Mouse (Mus musculus) embryonic facial prominence, embryonic 13.5 days (tissue): Measurements from ENCODE around the gene Lpp. TPM values are rescaled to one million over a fixed set of nuclear protein-coding genes. Genes with fewer than 3 reads are reported as not detected.

Experiments used
- ATAC-seq: fragments of 200-750 bp; cut with Nextera tagmentation; 2 replicates; pipeline ENCODE4 v1.8.0; 2017; ENCODE audit warnings: low read depth; ENCODE audit not compliant: insufficient number of reproducible peaks, insufficient read depth, low FRiP score, low TSS enrichment
- H3K27ac ChIP-seq: fragments of 300-500 bp; sonication (generic); 2 replicates; pipeline ENCODE4 v1.5.1; 2015; ENCODE audit warnings: moderate library complexity, mild to moderate bottlenecking, inconsistent platforms
- H3K27me3 ChIP-seq: fragments of 300-500 bp; sonication (generic); 2 replicates; pipeline ENCODE4 v1.6.1; 2015; ENCODE audit warnings: mild to moderate bottlenecking, inconsistent platforms
- H3K36me3 ChIP-seq: fragments of 300-500 bp; sonication (generic); 2 replicates; pipeline ENCODE4 v1.6.1; 2015; ENCODE audit warnings: mild to moderate bottlenecking, inconsistent platforms
- H3K4me1 ChIP-seq: fragments of 300-500 bp; sonication (generic); 2 replicates; pipeline ENCODE4 v1.6.1; 2015; ENCODE audit warnings: inconsistent platforms
- H3K4me2 ChIP-seq: fragments of 300-500 bp; sonication (generic); 2 replicates; pipeline ENCODE4 v1.6.1; 2015; ENCODE audit warnings: moderate library complexity, mild to moderate bottlenecking, inconsistent platforms
- H3K4me3 ChIP-seq: fragments of 300-500 bp; sonication (generic); 2 replicates; pipeline ENCODE4 v1.5.1; 2015; ENCODE audit warnings: mild to moderate bottlenecking, inconsistent platforms
- H3K9ac ChIP-seq: fragments of 300-500 bp; sonication (generic); 2 replicates; pipeline ENCODE4 v1.6.1; 2015; ENCODE audit warnings: mild to moderate bottlenecking, inconsistent platforms
- H3K9me3 ChIP-seq: fragments of 300-500 bp; sonication (generic); 2 replicates; pipeline ENCODE4 v1.6.1; 2016; ENCODE audit warnings: inconsistent platforms
- WGBS: fragments of 180-500 bp; shearing (Covaris S2); methylation state at CpG from one replicate; pipeline ENCODE4 v1.1.7; 2015; ENCODE audit warnings: mixed read lengths; 5-methylcytosine and 5-hydroxymethylcytosine counted together
- polyA plus RNA-seq: library from polyadenylated mRNA; unstranded; fragments of >200 nt; fragmentation: Nextera tagmentation; extraction: Ambion mirVana; gene quantifications from 2 replicates; pipeline ENCODE4 v1.2.1, GENCODE M21; 2015

Lpp gene
- polyA plus RNA-seq, 1 experiment from 2014 or later = 49.3 TPM

GRCm38 (mm10) chr16:24474781-24475180 lies 81.5 kb downstream of the Lpp start:
- H3K9ac ChIP-seq = no peak overlapping the region
- no peak overlapping the region for H3K4me2 ChIP-seq
- no peak for ATAC-seq
- no peak overlapping the region for H3K4me3 ChIP-seq
- peaks cover 24% of the 10 kb centered on the region for H3K4me1 ChIP-seq
- H3K27ac ChIP-seq = no peak overlapping the region
- WGBS = 55% methylated on average over 6 of the region's 6 CpGs
- H3K27me3 ChIP-seq = no peaks in the 10 kb centered on the region
- H3K9me3 ChIP-seq = no peaks in the 10 kb centered on the region
- 0 out of 2 replicates have a peak, but pooled peaks cover 4% of the 10 kb centered on the region for H3K36me3 ChIP-seq

GRCm38 (mm10) chr16:24475305-24475947 lies 82.1 kb downstream of the Lpp start:
- Histone ChIP-seq H3K27ac (no peak overlapping the region), H3K4me2 (no peak overlapping the region), H3K4me1 (peaks cover 24% of the 10 kb centered on the region), H3K9ac (no peak overlapping the region), H3K27me3 (no peaks in the 10 kb centered on the region), H3K36me3 (0 out of 2 replicates have a peak, but pooled peaks cover 4% of the 10 kb centered on the region), H3K9me3 (no peaks in the 10 kb centered on the region), H3K4me3 (no peak overlapping the region)
- WGBS = 63% methylated on average over 8 of the region's 8 CpGs
- no peak for ATAC-seq

- 29% methylated on average over 3 of the region's 3 CpGs for WGBS
- Histone ChIP-seq H3K36me3 (0 out of 2 replicates have a peak, but pooled peaks cover 1% of the 10 kb centered on the region), H3K4me1 (peaks cover 24% of the 10 kb centered on the region), H3K27ac (no peak overlapping the region), H3K27me3 (no peaks in the 10 kb centered on the region), H3K4me2 (no peak overlapping the region), H3K9ac (no peak overlapping the region), H3K9me3 (no peaks in the 10 kb centered on the region), H3K4me3 (no peak overlapping the region)
- ATAC-seq = 0 out of 2 replicates have a peak, but pooled peaks have one; percentile 10
These were observed 83.6 kb downstream of the Lpp start for GRCm38 (mm10) chr16:24476911-24477401.

GRCm38 (mm10) chr16:24478006-24478405 lies 84.7 kb downstream of the Lpp start:
- 71% methylated on average over 1 of the region's 1 CpGs for WGBS
- no peak overlapping the region for H3K4me2 ChIP-seq
- H3K9ac ChIP-seq = no peak overlapping the region
- H3K4me1 ChIP-seq = peaks cover 24% of the 10 kb centered on the region
- H3K36me3 ChIP-seq = no peaks in the 10 kb centered on the region
- H3K27ac ChIP-seq = no peak overlapping the region
- no peak overlapping the region for H3K4me3 ChIP-seq
- H3K9me3 ChIP-seq = no peaks in the 10 kb centered on the region
- H3K27me3 ChIP-seq = no peaks in the 10 kb centered on the region
- no peak for ATAC-seq

GRCm38 (mm10) chr16:24478851-24479250 lies 85.5 kb downstream of the Lpp start:
- H3K9ac ChIP-seq = no peak overlapping the region
- H3K27ac ChIP-seq = no peak overlapping the region
- H3K4me3 ChIP-seq = no peak overlapping the region
- WGBS = 96% methylated on average over 4 of the region's 4 CpGs
- H3K4me2 ChIP-seq = no peak overlapping the region
- no peaks in the 10 kb centered on the region for H3K27me3 ChIP-seq
- ATAC-seq = no peak
- peaks cover 27% of the 10 kb centered on the region for H3K4me1 ChIP-seq
- H3K9me3 ChIP-seq = no peaks in the 10 kb centered on the region
- H3K36me3 ChIP-seq = 0 out of 2 replicates have a peak, but pooled peaks cover 8% of the 10 kb centered on the region

GRCm38 (mm10) chr16:24482648-24483047 lies 89.3 kb downstream of the Lpp start:
- ATAC-seq = no peak
- 0 out of 2 replicates have a peak, but pooled peaks cover 8% of the 10 kb centered on the region for H3K36me3 ChIP-seq

GRCm38 (mm10) chr16:24483527-24484101 lies 90.3 kb downstream of the Lpp start:
- 91% methylated on average over 13 of the region's 13 CpGs for WGBS
- no peak overlapping the region for H3K4me2 ChIP-seq
- peaks cover 17% of the 10 kb centered on the region for H3K4me1 ChIP-seq
- ATAC-seq = no peak
- no peak overlapping the region for H3K4me3 ChIP-seq
- 0 out of 2 replicates have a peak, but pooled peaks cover 8% of the 10 kb centered on the region for H3K36me3 ChIP-seq
- no peak overlapping the region for H3K27ac ChIP-seq
- H3K9me3 ChIP-seq = no peaks in the 10 kb centered on the region
- H3K27me3 ChIP-seq = no peaks in the 10 kb centered on the region
- H3K9ac ChIP-seq = no peak overlapping the region

More at GRCm38 (mm10) chr16:24482648-24483047, 89.3 kb downstream of the Lpp start:
- Histone ChIP-seq H3K9ac (no peak overlapping the region), H3K27ac (no peak overlapping the region), H3K9me3 (no peaks in the 10 kb centered on the region), H3K4me2 (no peak overlapping the region), H3K27me3 (no peaks in the 10 kb centered on the region), H3K4me3 (no peak overlapping the region), H3K4me1 (peaks cover 8% of the 10 kb centered on the region)
- WGBS = 88% methylated on average over 6 of the region's 6 CpGs

GRCm38 (mm10) chr16:24487782-24488241 lies 94.5 kb downstream of the Lpp start:
- Histone ChIP-seq H3K27me3 (no peaks in the 10 kb centered on the region), H3K9me3 (no peaks in the 10 kb centered on the region), H3K27ac (peak overlapping the region; percentile 58), H3K9ac (0 out of 2 replicates have a peak overlapping the region, but pooled peaks have one; percentile 12), H3K4me3 (no peak overlapping the region), H3K36me3 (0 out of 2 replicates have a peak, but pooled peaks cover 8% of the 10 kb centered on the region), H3K4me1 (peaks cover 59% of the 10 kb centered on the region), H3K4me2 (no peak overlapping the region)
- WGBS = 39% methylated on average over 6 of the region's 6 CpGs
- no peak for ATAC-seq

GRCm38 (mm10) chr16:24489516-24490285 lies 96.4 kb downstream of the Lpp start:
- Histone ChIP-seq H3K4me2 (no peak overlapping the region), H3K27me3 (no peaks in the 10 kb centered on the region), H3K4me1 (peaks cover 66% of the 10 kb centered on the region), H3K9me3 (no peaks in the 10 kb centered on the region), H3K36me3 (no peaks in the 10 kb centered on the region), H3K27ac (peak overlapping the region; percentile 88), H3K4me3 (no peak overlapping the region), H3K9ac (0 out of 2 replicates have a peak overlapping the region, but pooled peaks have one; percentile 33)
- 68% methylated on average over 8 of the region's 8 CpGs for WGBS
- no peak for ATAC-seq

- peaks cover 79% of the 10 kb centered on the region for H3K4me1 ChIP-seq
- no peak overlapping the region for H3K4me3 ChIP-seq
- no peaks in the 10 kb centered on the region for H3K36me3 ChIP-seq
- ATAC-seq = peak; percentile 80
- WGBS = 33% methylated on average over 18 of the region's 18 CpGs
- H3K9ac ChIP-seq = 0 out of 2 replicates have a peak overlapping the region, but pooled peaks have one; percentile 33
- H3K9me3 ChIP-seq = no peaks in the 10 kb centered on the region
- no peaks in the 10 kb centered on the region for H3K27me3 ChIP-seq
- H3K4me2 ChIP-seq = peak overlapping the region; percentile 28; the same call in 1 of the 2 replicates
- peak overlapping the region; percentile 88 for H3K27ac ChIP-seq
These were observed 97.6 kb downstream of the Lpp start for GRCm38 (mm10) chr16:24490751-24491485.

GRCm38 (mm10) chr16:24491486-24491758 lies 98.1 kb downstream of the Lpp start:
- no peaks in the 10 kb centered on the region for H3K9me3 ChIP-seq
- 59% methylated on average over 2 of the region's 2 CpGs for WGBS
- no peak for ATAC-seq
- H3K4me1 ChIP-seq = peaks cover 81% of the 10 kb centered on the region
- no peak overlapping the region for H3K9ac ChIP-seq
- no peaks in the 10 kb centered on the region for H3K36me3 ChIP-seq
- no peaks in the 10 kb centered on the region for H3K27me3 ChIP-seq
- H3K4me2 ChIP-seq = peak overlapping the region; percentile 28; the same call in 1 of the 2 replicates
- H3K4me3 ChIP-seq = no peak overlapping the region
- peak overlapping the region; percentile 88 for H3K27ac ChIP-seq
